Mouse (Mus musculus): Measurements from ENCODE around the gene Zfp219.
"Not testable (repeated sequence)": the region's sequence is repeated elsewhere in the genome, so short reads cannot be mapped to it uniquely, and the experiment has no call there.

Gene Zfp219

GRCm38 (mm10) chr14:52020486-52021137, at the start of gene Zfp219:
Gene Zfp219, minus strand, starts transcription at chr14:52020733.
- DNase-seq = peak; percentile 86 to 90

DNA sequence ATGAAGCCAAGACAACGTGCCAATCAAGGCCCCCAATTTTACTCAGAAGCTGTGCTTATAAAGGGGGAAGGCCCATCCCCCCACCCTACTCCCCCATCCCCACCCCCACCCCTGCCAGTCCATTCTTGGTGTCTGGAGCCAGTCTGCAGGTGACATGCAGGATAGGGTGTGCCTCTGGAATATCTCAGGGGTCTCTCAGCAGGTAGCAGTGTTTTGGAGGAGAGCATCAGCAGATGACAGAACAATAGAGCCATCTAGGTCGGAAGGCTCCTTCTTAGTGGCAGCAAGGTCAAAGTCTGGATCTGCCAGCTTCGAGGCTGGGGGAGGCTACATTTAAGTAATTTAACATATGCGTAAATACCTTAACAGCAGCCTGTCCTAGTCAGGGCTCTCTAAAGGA, 45.6 kb upstream of the Zfp219 start:
- DNase-seq = no peak

DNA sequence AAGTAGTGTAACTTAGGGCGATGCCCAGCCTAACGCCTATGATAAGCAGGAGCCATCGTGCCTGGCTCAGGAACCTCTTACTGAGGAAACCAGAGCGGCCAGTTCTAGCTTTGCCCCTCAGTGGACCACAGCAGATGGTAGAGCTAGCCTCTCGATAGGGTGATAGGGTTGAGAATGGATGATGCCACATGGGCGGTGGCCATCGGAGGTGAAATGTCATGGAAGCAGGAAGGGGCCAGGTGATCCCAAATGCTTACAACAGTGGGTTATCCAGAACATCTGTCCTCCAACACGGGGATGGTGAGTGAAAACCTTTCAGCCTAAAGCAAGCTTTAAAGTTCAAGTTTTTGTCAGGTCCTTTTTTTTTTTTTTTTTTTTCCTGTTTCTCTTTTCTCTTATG, 41.3 kb upstream of the Zfp219 start:
- DNase-seq = no peak

- peak in 1 of 2 experiments; percentile 34 for DNase-seq
Measured at GRCm38 (mm10) chr14:52060800-52061199, 40.3 kb upstream of the Zfp219 start.

DNA sequence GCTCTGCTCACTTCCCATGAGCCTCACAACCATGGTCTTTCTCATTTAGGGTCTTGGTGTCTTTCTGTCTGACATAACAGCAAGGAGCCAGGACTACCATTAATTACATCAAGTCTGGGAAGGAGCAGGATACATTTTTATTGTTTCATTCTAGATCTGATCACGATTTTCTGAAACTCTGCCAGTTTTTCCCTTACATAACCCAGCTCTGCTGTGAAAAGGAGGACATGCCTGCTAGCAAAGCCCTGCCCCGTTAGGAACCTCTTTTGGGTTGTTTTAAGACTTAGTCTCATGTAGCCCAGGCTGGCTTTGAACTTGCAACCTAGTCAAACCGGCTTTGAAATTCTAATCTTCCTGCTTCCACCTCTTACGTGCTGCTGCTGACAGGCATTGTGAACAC, 39.4 kb upstream of the Zfp219 start:
- no peak for DNase-seq

GRCm38 (mm10) chr14:52052720-52053119, 32.2 kb upstream of the Zfp219 start:
- not testable (repeated sequence) for DNase-seq

GRCm38 (mm10) chr14:52045966-52046565, 25.5 kb upstream of the Zfp219 start:
- DNase-seq = no peak

GRCm38 (mm10) chr14:52044901-52045678, 24.6 kb upstream of the Zfp219 start:
- DNase-seq = peak in 1 of 2 experiments; percentile 56

DNA sequence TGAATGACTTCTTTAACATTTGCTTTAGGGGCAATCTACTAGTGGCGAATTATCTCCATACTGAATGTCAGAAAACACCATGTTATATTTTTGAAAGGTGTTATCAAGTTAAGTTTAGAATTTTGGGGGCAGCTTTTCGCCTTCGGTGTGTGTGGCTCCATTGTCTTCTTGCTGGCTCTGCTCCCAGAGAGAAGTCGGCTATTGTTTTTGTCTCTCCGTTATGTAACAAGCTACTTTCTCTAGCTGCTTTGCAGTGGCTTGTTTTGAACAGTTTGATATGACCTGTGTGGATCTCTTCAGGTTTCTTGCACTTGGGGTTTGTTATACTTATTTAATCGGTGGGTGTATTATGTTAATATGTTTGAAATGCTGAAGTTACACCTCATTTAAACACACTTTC, 22.9 kb upstream of the Zfp219 start:
- DNase-seq = peak in 1 of 2 experiments; percentile 24

GRCm38 (mm10) chr14:52042359-52042758, 21.8 kb upstream of the Zfp219 start, which contains the start of gene Olfr221:
Gene Olfr221, minus strand, starts transcription at chr14:52042459.
- DNase-seq = not testable (repeated sequence)

DNA sequence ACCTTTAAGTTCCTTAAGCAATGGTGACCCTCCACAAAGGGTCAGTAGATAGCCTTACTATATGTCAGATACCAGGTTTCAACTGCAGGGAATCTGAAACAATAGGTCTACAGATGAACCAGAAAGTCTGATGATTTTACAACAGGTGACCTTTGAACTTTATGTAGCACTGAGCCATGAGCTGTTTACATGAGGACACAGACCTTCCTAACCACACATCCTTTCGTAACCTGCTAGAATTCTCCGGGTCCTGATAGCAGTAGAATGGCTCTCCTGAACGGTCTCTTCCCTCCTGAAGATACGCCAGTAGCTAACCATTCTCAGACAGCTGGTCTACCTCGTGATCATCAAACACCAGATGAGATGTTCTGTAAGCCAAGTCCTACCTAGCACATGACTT, 18.8 kb upstream of the Zfp219 start:
- no peak for DNase-seq

DNA sequence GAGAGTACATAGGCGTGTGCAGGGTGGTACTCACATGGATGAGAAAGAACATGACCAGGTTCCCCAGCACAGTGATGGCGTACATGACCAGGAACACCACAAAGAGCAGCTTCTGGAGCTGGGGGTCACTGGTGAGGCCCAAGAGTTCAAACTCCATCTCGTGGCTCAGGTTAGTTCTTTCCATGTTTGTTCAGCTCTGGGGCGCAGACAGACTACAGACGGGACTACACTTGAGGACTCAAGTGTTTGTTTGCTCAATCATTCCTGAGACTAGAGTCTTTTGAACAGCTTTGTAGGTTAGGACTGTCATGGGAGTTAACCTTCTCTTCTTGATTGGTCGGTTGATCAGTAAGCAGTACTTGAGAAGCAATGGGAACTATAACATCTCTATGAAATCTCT, 15.4 kb upstream of the Zfp219 start:
- no peak for DNase-seq

DNA sequence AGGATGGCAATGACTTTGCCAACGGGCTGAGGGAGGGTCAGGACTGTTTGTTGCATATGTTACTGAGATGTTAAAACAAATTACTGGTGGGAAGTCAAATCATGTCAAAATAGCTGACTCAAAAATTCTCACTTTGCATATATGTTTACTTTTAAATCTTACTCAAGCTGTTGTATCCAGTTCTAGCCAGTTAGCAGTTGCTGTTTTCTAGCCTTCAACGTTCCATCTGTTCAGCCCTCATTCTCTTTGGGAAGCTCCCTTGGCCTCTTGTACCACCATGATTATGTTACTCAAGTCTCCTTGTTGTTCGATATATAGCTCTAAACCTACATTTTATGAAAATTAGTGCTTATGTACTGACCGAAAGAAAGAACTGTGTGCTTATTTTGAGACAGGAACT, 5.8 kb upstream of the Zfp219 start:
- DNase-seq = no peak

- DNase-seq = no peak
Measured at GRCm38 (mm10) chr14:52024133-52024532, 3.6 kb upstream of the Zfp219 start.

DNA sequence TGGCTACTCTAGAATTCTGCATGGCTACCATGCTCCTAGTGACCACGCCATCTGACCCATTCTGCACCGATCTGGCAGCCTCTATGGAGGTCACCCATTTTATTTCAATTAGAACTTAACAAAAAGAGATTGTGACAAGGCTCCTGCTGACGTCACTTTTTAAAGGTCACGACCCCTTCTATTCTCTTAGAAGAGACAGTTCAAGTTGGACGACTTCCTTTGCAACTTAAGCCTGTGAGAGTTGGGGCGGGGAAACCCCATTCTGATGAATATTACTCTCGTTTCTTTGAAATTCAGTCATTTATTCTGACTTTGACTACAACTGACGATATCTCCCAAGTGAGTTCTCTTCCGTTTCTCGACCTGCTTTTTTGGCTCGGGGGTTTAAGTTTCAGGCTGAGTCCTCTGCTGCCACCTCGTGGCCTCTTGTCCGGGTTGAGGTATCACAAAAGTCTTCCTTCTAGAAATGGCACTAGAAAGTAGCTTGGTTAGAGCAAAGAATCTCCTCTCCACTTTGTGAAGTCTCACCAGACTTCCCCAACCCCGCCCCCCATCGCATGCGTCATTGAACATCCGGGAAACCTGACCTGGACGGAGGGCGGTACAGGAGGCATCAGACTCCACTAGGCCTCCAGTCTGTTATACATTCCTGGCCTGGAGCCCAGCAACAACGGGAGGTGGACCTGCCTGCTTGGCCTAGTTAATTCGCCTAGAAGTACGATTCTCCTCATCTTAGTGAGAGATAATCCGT, 2.4 kb upstream of the Zfp219 start:
- peak; percentile 95 to 97 for DNase-seq

- DNase-seq = no peak
Measured at GRCm38 (mm10) chr14:52022244-52022708, 1.7 kb upstream of the Zfp219 start.

- no peak for DNase-seq
Measured at GRCm38 (mm10) chr14:52021568-52022212, 1.2 kb upstream of the Zfp219 start.

- no peak for DNase-seq
Measured at GRCm38 (mm10) chr14:52021138-52021529, 601 bp upstream of the Zfp219 start.

DNA sequence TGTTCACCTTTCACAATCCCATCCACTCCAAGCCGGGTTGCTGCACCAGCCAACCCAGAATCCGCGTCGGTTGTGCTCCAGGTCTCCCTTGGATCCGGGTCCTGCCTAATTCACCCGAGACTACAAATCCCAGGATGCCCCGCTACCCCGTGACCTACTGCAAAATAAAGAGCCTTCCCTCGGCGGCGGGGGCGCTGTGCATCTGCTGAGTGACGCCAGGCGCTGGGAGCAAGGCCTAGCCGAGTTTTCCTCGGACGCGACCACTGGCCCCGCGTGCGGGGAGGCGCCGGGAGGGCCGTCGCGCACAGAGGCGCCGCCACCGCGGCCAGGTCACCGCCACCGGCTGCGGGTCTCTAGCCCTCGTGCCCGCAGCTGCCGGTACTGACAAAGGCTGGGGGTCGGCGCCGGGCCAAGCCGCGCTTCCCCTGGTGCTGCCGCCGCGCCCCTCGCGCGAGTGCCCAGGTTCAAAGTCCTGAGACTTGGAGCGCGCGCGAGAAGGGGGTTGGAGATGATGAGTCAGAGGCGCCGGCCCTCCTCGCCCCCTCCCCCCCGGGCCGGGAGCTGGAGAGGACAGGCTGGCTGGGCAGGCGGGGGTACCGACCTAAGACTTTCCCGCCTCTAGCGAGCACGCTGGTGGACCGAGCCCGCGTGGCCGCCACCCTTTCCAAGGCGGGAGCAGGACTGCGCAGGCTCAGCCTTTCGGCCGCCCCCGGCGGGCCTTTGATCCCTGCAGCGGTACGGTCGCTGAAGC, 768 bp downstream of the Zfp219 start:
- DNase-seq = peak; percentile 98

GRCm38 (mm10) chr14:52019051-52019589, 1.4 kb downstream of the Zfp219 start:
- no peak for DNase-seq

Measured in kidney, postnatal 36 days (tissue).